In the genomic region with DNA sequence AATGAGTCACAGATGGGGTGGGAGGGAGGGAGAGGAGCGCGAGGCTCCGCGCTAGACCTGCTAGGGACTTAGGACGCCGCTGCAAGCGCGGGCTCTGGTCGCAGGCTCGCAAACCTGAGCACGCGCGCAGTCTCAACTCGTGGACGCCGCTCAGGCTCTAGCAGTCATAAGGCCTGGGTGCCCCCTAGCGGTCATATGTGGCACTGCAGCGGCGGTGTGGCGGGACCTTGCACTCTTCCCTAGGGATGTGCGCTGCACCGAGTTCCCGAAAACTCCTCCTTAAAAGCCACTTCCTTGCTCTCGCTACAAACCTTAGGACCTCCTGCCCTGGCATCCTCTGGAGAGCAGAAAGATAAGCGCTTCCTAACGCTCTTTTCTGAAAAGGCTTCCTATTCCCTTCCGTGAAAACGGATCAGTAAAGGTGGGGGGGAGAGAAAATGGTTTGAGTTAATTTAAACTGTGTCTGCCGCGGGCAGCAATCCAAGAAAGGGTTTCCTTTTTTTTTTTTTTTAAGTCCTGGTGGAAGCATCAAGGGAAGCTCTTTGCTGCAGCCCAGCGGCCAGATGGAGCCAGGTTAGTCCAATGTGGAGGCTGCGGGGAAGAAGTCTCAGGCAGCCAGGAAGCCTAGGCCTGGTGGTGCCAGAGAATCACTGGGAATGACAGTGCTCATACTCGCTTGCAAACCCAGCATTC, we compare ENCODE assay signal across 8 mouse cellular contexts. TPM values are rescaled to one million over a fixed set of nuclear protein-coding genes. Genes with fewer than 3 reads are reported as not detected.
DNase-seq lines count a peak whose midpoint lies in the region; ATAC-seq and TF ChIP-seq lines count a peak whose summit lies in the region.

No protein-coding gene starts in this region.

- H3K27ac ChIP-seq in forebrain, embryonic 16.5 days (ENCODE audit: low read length) = peak overlapping the region; percentile 3; the same call in 1 of the 2 replicates
- peak overlapping the region; percentile 72 for H3K27ac ChIP-seq in layer of hippocampus, adult 2 months

- no peaks in the 10 kb centered on the region for H3K9me3 ChIP-seq in G1E (replicated peaks)
- H3K9me3 ChIP-seq in forebrain, embryonic 16.5 days (ENCODE audit: control insufficient read depth, low read length) = no peaks in the 10 kb centered on the region

- H3K27me3 ChIP-seq in G1E (ENCODE audit: insufficient read depth, low read length) = peaks cover 26% of the 10 kb centered on the region
- peaks cover 4% of the 10 kb centered on the region; the same call in 1 of the 2 replicates for H3K27me3 ChIP-seq in forebrain, embryonic 16.5 days (replicated peaks; ENCODE audit: control insufficient read depth, insufficient read depth, low read length)

- ATAC-seq in G1E (ENCODE audit: extremely low read depth, insufficient number of reproducible peaks, low FRiP score, poor library complexity, severe bottlenecking) = peak; percentile 71
- ATAC-seq in forebrain, embryonic 16.5 days = peak; percentile 96
- ATAC-seq in neutrophil, adult 5-6 weeks (ENCODE audit: extremely low read depth, insufficient number of reproducible peaks, low FRiP score, poor library complexity, severe bottlenecking) = peak; percentile 62

- under 1% methylated on average over 33 of the region's 33 CpGs for WGBS in forebrain, embryonic 16.5 days
- 1% methylated on average over 33 of the region's 33 CpGs for WGBS in lung, adult 2 months

- peak; percentile 66 for DNase-seq in G1E (ENCODE audit: low spot score)
- peak; percentile 90 for DNase-seq in cerebellum, adult 11-12 months
- DNase-seq in heart, postnatal 36 days = peak; percentile 95 to 99
- DNase-seq in layer of hippocampus, adult 2 months (ENCODE audit: low spot score in 2 of 2) = peak; percentile 93 to 99
- peak; percentile 94 for DNase-seq in lung, adult 2 months
- DNase-seq in testis, postnatal 14 days (ENCODE audit: low spot score) = peak; percentile 92

- no peaks in the 10 kb centered on the region for H3K36me3 ChIP-seq in G1E (replicated peaks)
- no peaks in the 10 kb centered on the region for H3K36me3 ChIP-seq in forebrain, embryonic 16.5 days (ENCODE audit: control insufficient read depth, insufficient read depth)

- intact Hi-C loops in heart, postnatal 36 days (cut with DNase I) = loop anchor here (2.0 to 10.0 kb wide), 5 partner anchors 1011 to 1869 kb away; no protein-coding TSS in a partner anchor

- peak overlapping the region; percentile 54 for H3K9ac ChIP-seq in forebrain, embryonic 16.5 days (replicated peaks; ENCODE audit: low read depth, low read length)

- H3K4me2 ChIP-seq in forebrain, embryonic 16.5 days (ENCODE audit: low read length) = peak overlapping the region; percentile 71

- peaks cover 10% of the 10 kb centered on the region for H3K4me1 ChIP-seq in G1E (ENCODE audit: insufficient read depth, low read depth, low read length)
- H3K4me1 ChIP-seq in forebrain, embryonic 16.5 days (replicated peaks; ENCODE audit: control insufficient read depth, insufficient read depth, low read length) = 0 out of 2 replicates have a peak, but pooled peaks cover 6% of the 10 kb centered on the region
- 0 out of 2 replicates have a peak, but pooled peaks cover 3% of the 10 kb centered on the region for H3K4me1 ChIP-seq in lung, adult 2 months (ENCODE audit: control insufficient read depth, insufficient read depth, low read length)

- TF ChIP-seq CTCF in G1E (IDR thresholded peaks at IDR 0.05; ENCODE audit: low read depth, low read length) = peak; percentile 99
- peak; percentile 97 for TF ChIP-seq CTCF in layer of hippocampus, adult 2 months (conservative IDR thresholded peaks at IDR 0.05)
- TF ChIP-seq CTCF in lung, adult 2 months (IDR thresholded peaks at IDR 0.05; ENCODE audit: insufficient read depth, low read length) = peak; percentile 87

- H3K4me3 ChIP-seq in G1E (ENCODE audit: low read depth, low read length) = peak overlapping the region; percentile 64; the same call in 1 of the 2 replicates
- peak overlapping the region; percentile 42 for H3K4me3 ChIP-seq in forebrain, embryonic 16.5 days (replicated peaks; ENCODE audit: low read length)
- peak overlapping the region; percentile 54 for H3K4me3 ChIP-seq in layer of hippocampus, adult 2 months
- H3K4me3 ChIP-seq in lung, adult 2 months (replicated peaks; ENCODE audit: extremely low read depth, low read depth, low read length) = no peak overlapping the region

- no peak for TF ChIP-seq POLR2A in lung, adult 2 months (IDR thresholded peaks at IDR 0.05; ENCODE audit: borderline replicate concordance, extremely low read depth, low read depth, low read length)

RNA-seq across cellular contexts. Expression of gene Kdm8, which starts 50.7 kb away (rescaled TPM):
- 0.68 and 1.2 TPM in 2 replicates for total RNA-seq in G1E (2014; fragmentation: Nextera tagmentation)
- 4.5 and 4.6 TPM in 2 replicates for total RNA-seq in G1E (2017)
- 1.8 and 2.1 TPM in 2 replicates for polyA plus RNA-seq in G1E (2012)
- polyA plus RNA-seq in forebrain, embryonic 16.5 days (2015; fragmentation: Nextera tagmentation; extraction: Ambion mirVana) = 4.5 and 4.8 TPM in 2 replicates
- 1 to 10 TPM; 3.0 to 5.6 TPM for total RNA-seq in heart, postnatal 36 days (2021)
- 1 to 10 TPM; 3.8 to 4.5 TPM for total RNA-seq in layer of hippocampus, adult 2 months (2021)
- polyA plus RNA-seq in lung, adult 2 months (2012; rRNA removed) = 4.6 and 6.0 TPM in 2 replicates
- 4.1 TPM in 2 replicates for total RNA-seq in neutrophil, adult 5-6 weeks (2017)
